Mouse (Mus musculus) megakaryocyte, embryonic 14.5 days (primary cell): ENCODE results near the gene Fgf23.

Experiments used
- FLI1 ChIP-seq: IDR thresholded peaks from 2 replicates; pipeline ENCODE4 v1.6.1; 2012; ENCODE audit warnings: low read length, inconsistent platforms, mixed read lengths
- GATA1 ChIP-seq: IDR thresholded peaks from 3 replicates; pipeline ENCODE4 v1.6.1; 2012; ENCODE audit warnings: mixed read lengths, low read length, inconsistent platforms, borderline replicate concordance

GRCm38 (mm10) chr6:127123506-127123905 is 50.8 kb downstream of the Fgf23 start:
- TF ChIP-seq GATA1 (no peak), FLI1 (no peak)
